Mouse (Mus musculus) liver, adult 2 months (tissue): ENCODE measurements at regions not wholly inside any gene's neighbourhood (a gene's known extent, or its start where the extent isn't known, plus 50 kb on each side); places are given as distances from the start of the nearest gene placed in this dataset.
A peak's percentile ranks its signal among the peaks of the same experiment; 100 is the strongest.
"Not testable (repeated sequence)": the region's sequence is repeated elsewhere in the genome, so short reads cannot be mapped to it uniquely, and the experiment has no call there.

Experiments used
- DNase-seq: peaks from one replicate; pipeline ENCODE4 v3.0.0-alpha.2; 2011; ENCODE audit warnings: low read depth, low spot score; ENCODE audit errors: extremely low read depth
- H3K27ac ChIP-seq: fragments of 200-500 bp; replicated peaks from 2 replicates; pipeline ENCODE4 v1.5.1; 2012; ENCODE audit warnings: low read depth, mild to moderate bottlenecking, control low read depth, inconsistent platforms, low read length; ENCODE audit not compliant: insufficient read depth
- H3K27me3 ChIP-seq: fragments of 200-500 bp; 2 replicates; pipeline ENCODE4 v1.6.1; 2012; ENCODE audit warnings: mild to moderate bottlenecking, moderate library complexity, low read length, inconsistent platforms; ENCODE audit not compliant: control insufficient read depth, insufficient read depth
- H3K36me3 ChIP-seq: fragments of 200-500 bp; 2 replicates; pipeline ENCODE4 v1.6.1; 2012; ENCODE audit warnings: low read length, inconsistent platforms; ENCODE audit not compliant: control insufficient read depth, insufficient read depth
- H3K4me1 ChIP-seq: fragments of 200-500 bp; 2 replicates; pipeline ENCODE4 v1.6.1; 2011; ENCODE audit warnings: low read length; ENCODE audit not compliant: control insufficient read depth, insufficient read depth
- H3K4me3 ChIP-seq: fragments of 200-500 bp; 2 replicates; pipeline ENCODE4 v1.5.1; 2011; ENCODE audit warnings: low read depth, mild to moderate bottlenecking, control low read depth, low read length, moderate library complexity; ENCODE audit not compliant: insufficient read depth
- H3K79me2 ChIP-seq: fragments of 200-500 bp; 2 replicates; pipeline ENCODE4 v1.6.1; 2012; ENCODE audit warnings: inconsistent platforms, mild to moderate bottlenecking, low read length, moderate library complexity; ENCODE audit not compliant: control insufficient read depth, insufficient read depth
- H3K9ac ChIP-seq: fragments of 200-500 bp; 2 replicates; pipeline ENCODE4 v1.6.1; 2012; ENCODE audit warnings: low read depth, mild to moderate bottlenecking, control low read depth, inconsistent platforms, low read length
- CTCF ChIP-seq: fragments of 200-500 bp; IDR thresholded peaks from 2 replicates; pipeline ENCODE4 v1.5.1; 2011; ENCODE audit warnings: low read depth, low read length, control low read depth
- POLR2A ChIP-seq: fragments of 200-500 bp; IDR thresholded peaks from 2 replicates; pipeline ENCODE4 v1.6.1; 2011; ENCODE audit warnings: low read length, control low read depth; ENCODE audit not compliant: insufficient read depth; ENCODE audit errors: extremely low read depth
- WGBS: fragments of 180-500 bp; shearing (Covaris S2); methylation state at CpG from one replicate; pipeline ENCODE4 v1.1.7; 2018; 5-methylcytosine and 5-hydroxymethylcytosine counted together

GRCm38 (mm10) chr12:5757361-5757760 lies 381.9 kb upstream of the Klhl29 start:
- DNase-seq: no peak
- no peak overlapping the region for H3K27ac ChIP-seq
- TF ChIP-seq POLR2A: no peak
- TF ChIP-seq CTCF: no peak
- H3K4me3 ChIP-seq: no peak overlapping the region
- no peaks in the 10 kb centered on the region for H3K79me2 ChIP-seq
- no peaks in the 10 kb centered on the region for H3K36me3 ChIP-seq
- no peak overlapping the region for H3K9ac ChIP-seq
- whole genome bisulfite sequencing: 68% methylated on average over 4 of the region's 4 CpGs
- H3K4me1 ChIP-seq: no peaks in the 10 kb centered on the region
- H3K27me3 ChIP-seq: no peaks in the 10 kb centered on the region

- H3K9ac ChIP-seq: no peak overlapping the region
- H3K27ac ChIP-seq: no peak overlapping the region
- TF ChIP-seq POLR2A: no peak
- no peak for TF ChIP-seq CTCF
- 41% methylated on average over 1 of the region's 1 CpGs for WGBS
- H3K27me3 ChIP-seq: 0 out of 2 replicates have a peak, but pooled peaks cover 2% of the 10 kb centered on the region
- no peak for DNase-seq
- no peaks in the 10 kb centered on the region for H3K79me2 ChIP-seq
- no peak overlapping the region for H3K4me3 ChIP-seq
- H3K4me1 ChIP-seq: no peaks in the 10 kb centered on the region
- H3K36me3 ChIP-seq: no peaks in the 10 kb centered on the region
Measured at GRCm38 (mm10) chr12:5753831-5754230, 378.3 kb upstream of the Klhl29 start.

GRCm38 (mm10) chr12:5744086-5744709 lies 368.7 kb upstream of the Klhl29 start:
- TF ChIP-seq POLR2A (no peak), CTCF (no peak)
- WGBS: 82% methylated on average over 2 of the region's 2 CpGs

GRCm38 (mm10) chr12:5736066-5736465 lies 360.6 kb upstream of the Klhl29 start:
- DNase-seq: no peak

More at GRCm38 (mm10) chr12:5744086-5744709, 368.7 kb upstream of the Klhl29 start:
- DNase-seq: no peak
- Histone ChIP-seq H3K79me2 (no peaks in the 10 kb centered on the region), H3K36me3 (no peaks in the 10 kb centered on the region), H3K4me1 (no peaks in the 10 kb centered on the region), H3K27me3 (no peaks in the 10 kb centered on the region), H3K4me3 (no peak overlapping the region), H3K9ac (no peak overlapping the region), H3K27ac (no peak overlapping the region)

GRCm38 (mm10) chr12:5734902-5735301 lies 359.4 kb upstream of the Klhl29 start:
- WGBS: 47% methylated on average over 3 of the region's 3 CpGs
- TF ChIP-seq POLR2A: no peak
- no peak for TF ChIP-seq CTCF
- H3K4me3 ChIP-seq: no peak overlapping the region
- H3K27ac ChIP-seq: no peak overlapping the region
- H3K9ac ChIP-seq: no peak overlapping the region
- no peaks in the 10 kb centered on the region for H3K79me2 ChIP-seq
- no peaks in the 10 kb centered on the region for H3K4me1 ChIP-seq
- DNase-seq: peak; percentile 48
- no peaks in the 10 kb centered on the region for H3K27me3 ChIP-seq
- no peaks in the 10 kb centered on the region for H3K36me3 ChIP-seq

More at GRCm38 (mm10) chr12:5736066-5736465, 360.6 kb upstream of the Klhl29 start:
- no peak overlapping the region for H3K4me3 ChIP-seq
- no peaks in the 10 kb centered on the region for H3K4me1 ChIP-seq
- TF ChIP-seq POLR2A (no peak), CTCF (no peak)
- H3K36me3 ChIP-seq: no peaks in the 10 kb centered on the region
- WGBS: 62% methylated on average over 1 of the region's 1 CpGs
- H3K9ac ChIP-seq: no peak overlapping the region
- no peak overlapping the region for H3K27ac ChIP-seq
- no peaks in the 10 kb centered on the region for H3K79me2 ChIP-seq
- H3K27me3 ChIP-seq: no peaks in the 10 kb centered on the region

GRCm38 (mm10) chr12:5723113-5723512 lies 347.6 kb upstream of the Klhl29 start:
- Histone ChIP-seq H3K27ac (no peak overlapping the region), H3K27me3 (no peaks in the 10 kb centered on the region), H3K9ac (no peak overlapping the region), H3K79me2 (no peaks in the 10 kb centered on the region), H3K36me3 (no peaks in the 10 kb centered on the region), H3K4me1 (no peaks in the 10 kb centered on the region), H3K4me3 (no peak overlapping the region)
- 82% methylated on average over 1 of the region's 1 CpGs for WGBS
- no peak for TF ChIP-seq CTCF
- no peak for TF ChIP-seq POLR2A
- no peak for DNase-seq

GRCm38 (mm10) chr12:5717527-5717926 lies 342.0 kb upstream of the Klhl29 start:
- not testable (repeated sequence) for H3K27ac ChIP-seq, H3K79me2 ChIP-seq, H3K4me3 ChIP-seq, H3K27me3 ChIP-seq, H3K36me3 ChIP-seq, H3K4me1 ChIP-seq, H3K9ac ChIP-seq
- DNase-seq: peak; percentile 11
